Mouse (Mus musculus) R1 (cell line): ENCODE results near the gene Gm42906.
A peak's percentile ranks its signal among the peaks of the same experiment; 100 is the strongest.

ENCODE experiments used
- DNase-seq: peaks from one replicate; pipeline ENCODE4 v3.0.0-alpha.2; 2018; ENCODE audit warnings: low read depth, low spot score

The Gm42906 gene

GRCm38 (mm10) chr5:151154030-151154429 lies 273.9 kb downstream of the Gm42906 start:
- no peak for DNase-seq

- peak; percentile 74 for DNase-seq
Observed at GRCm38 (mm10) chr5:151151549-151151948, 276.4 kb downstream of the Gm42906 start.

DNA sequence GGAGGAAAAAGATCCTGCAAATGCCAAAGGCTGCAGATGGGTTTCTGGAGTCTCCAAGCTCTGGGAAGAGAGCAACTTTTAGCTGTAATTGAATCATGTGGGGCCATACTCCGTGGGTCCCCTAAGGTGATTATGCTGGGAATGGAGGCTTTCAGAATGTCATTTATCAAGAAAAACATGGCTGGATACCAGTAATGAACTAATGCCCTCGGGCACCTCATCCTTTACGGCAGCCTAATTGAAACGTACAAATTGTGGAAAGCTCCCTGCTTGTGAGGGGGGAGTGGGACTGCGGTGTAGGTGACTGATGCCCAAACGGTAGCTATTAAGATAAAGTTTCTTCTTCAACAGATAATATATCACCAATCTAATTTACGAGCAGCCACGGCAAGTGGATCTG lies 278.5 kb downstream of the Gm42906 start:
- DNase-seq: no peak

DNA sequence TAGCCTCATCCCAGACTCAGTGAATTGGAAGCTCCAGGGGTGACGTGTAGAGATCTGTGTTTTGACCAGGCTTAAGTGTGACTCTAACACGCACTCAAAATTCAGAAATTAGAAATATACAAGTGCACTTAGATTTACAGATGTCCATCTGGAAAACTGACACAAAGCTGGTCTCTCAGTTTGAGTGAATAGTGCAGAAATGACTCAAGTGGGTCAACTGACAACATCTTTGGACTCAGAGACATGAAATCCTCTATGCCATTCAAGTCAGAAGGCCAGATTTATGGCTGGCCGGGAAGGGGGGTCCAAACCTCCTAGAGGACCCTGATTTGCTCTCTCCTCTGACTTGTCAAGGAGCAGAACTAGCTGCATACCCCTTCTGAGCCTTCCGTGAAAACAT lies 279.9 kb downstream of the Gm42906 start:
- DNase-seq: no peak

DNA sequence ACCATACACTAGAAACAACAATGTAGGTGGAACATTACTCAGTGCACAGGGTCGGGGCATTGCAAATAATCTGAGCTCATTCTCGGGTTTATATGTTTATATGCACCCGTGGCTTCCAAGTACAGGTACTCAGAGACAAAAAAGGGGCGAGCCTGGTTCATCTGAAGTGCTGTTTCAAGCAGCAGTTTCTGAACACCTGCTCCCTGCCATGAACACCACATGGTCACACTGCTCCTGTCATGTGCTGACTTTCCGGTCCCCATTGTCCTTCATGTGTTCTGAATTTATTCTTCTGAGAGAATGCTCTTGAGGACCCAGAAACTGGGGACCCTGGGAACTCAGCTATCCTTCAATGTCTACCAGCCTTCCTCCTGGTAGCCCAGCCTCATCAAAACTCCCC lies 282.2 kb downstream of the Gm42906 start:
- DNase-seq: no peak

DNA sequence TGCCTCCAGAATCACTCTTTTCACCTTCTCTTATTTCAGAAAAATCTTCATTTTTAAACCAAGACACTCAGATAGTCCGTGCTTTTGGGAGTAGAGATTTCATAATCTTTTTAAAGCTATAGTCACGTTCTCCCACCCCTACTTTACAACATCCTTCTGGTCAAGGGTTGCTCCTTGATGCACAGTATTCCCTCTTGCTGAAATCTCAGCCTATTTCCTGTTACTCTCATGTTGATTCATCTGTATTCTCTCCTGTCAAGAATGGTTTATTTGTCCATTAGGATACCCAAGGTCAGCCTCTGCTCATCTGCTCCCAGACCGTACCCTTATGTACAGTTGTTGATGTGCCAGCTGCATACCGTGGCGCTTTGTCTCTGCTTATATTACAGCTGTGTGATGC lies 284.0 kb downstream of the Gm42906 start:
- no peak for DNase-seq

GRCm38 (mm10) chr5:151142671-151143601 lies 285.0 kb downstream of the Gm42906 start:
- no peak for DNase-seq

DNA sequence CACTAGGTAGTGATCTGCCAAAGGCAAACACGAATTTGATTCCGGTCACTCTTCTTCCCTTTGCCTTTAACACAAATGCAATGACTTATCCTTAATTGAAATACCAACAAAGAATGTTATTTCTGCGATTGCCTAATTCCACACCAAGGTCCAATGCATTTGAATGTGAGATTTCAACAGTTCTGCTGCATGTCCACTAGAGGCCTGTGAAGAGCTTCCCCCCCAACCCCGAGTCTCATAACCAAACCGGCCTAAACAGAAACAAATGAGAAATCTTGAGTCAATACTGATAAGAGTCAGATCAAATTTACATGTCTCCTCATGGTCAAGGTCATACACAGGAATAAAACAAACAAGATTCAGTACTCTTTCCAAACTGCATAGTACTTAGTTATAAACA lies 285.7 kb downstream of the Gm42906 start:
- peak; percentile 11 for DNase-seq

DNA sequence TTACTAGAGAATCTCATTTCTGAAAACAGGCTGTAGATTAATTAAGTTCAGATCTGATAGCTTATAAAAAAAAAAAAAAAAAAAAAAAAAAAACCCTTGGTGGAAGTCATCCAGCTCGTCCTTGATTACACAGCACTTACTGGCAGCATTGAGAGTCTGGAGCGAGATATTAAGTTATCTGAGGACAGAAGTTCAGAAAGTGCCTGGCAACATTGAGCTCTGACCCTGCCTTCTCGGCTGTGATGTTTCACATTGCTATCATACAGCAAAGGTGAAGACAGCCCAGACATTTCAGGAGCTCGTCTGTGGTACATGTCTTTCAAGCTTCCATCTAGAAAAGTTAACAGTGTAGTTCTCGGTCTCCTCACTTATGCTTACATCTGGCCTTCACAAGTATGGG lies 290.1 kb downstream of the Gm42906 start:
- DNase-seq: no peak

DNA sequence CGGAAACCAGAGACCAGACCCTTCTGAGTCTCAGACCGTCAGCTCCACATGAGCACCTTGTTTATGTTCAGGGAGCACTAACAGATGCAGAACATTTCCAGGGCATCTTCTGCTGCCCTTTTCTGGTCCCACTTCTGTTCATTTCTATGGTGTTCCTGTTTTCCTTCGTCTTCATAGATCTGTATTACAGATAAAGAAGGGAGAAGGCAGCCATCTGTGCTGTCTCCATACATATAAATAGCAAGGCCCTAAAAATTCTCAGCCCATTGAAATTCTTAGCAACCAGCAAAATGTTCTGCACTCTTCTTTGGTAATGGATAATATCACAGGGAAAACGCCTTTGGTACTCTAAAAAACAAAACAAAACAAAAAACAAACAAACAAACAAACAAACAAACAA lies 290.7 kb downstream of the Gm42906 start:
- DNase-seq: no peak

- no peak for DNase-seq
Observed at GRCm38 (mm10) chr5:151135965-151136364, 292.0 kb downstream of the Gm42906 start.

- DNase-seq: no peak
Observed at GRCm38 (mm10) chr5:151135078-151135826, 292.7 kb downstream of the Gm42906 start.

DNA sequence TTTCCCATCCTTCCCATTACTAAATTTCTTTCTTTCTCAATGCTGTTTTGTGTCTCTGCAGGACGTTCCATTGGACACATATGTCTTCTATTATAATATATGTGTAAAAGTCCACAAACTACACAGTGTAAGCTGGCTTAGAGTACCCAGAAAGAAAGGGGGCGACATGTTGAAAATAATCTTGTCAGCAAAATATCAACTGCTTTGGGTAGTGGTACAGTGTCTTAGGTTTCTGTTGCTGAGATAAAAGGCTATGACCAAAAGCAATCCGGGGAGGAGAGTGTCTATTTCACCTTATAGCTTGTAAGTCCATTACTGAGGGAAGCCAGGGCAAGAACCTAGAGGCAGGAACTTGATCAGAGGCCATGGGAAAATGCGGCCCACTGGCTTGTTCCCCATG lies 293.8 kb downstream of the Gm42906 start:
- DNase-seq: no peak

- no peak for DNase-seq
Observed at GRCm38 (mm10) chr5:151133744-151134143, 294.2 kb downstream of the Gm42906 start.

- no peak for DNase-seq
Observed at GRCm38 (mm10) chr5:151129762-151130161, 298.2 kb downstream of the Gm42906 start.

DNA sequence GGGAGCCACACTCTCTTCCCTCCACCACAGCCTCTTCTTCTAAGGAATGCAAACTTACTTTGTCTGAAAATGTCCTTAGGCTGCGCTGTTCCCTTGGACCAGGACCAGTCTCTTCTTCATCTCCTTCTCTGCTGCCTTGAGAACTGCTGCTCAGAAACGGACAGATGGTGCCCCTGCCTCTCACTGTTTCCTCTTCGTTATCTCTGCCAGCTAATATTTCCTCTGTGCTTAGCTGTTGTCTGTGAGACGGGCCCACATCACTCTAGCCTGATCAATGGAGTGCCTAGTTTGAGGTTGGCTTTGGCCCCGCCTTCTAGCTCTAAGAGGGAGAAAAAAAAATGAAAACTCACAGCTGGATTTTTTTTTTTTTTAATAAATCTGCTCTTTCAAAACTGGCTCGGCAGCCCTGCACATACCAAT lies 300.7 kb downstream of the Gm42906 start:
- no peak for DNase-seq

DNA sequence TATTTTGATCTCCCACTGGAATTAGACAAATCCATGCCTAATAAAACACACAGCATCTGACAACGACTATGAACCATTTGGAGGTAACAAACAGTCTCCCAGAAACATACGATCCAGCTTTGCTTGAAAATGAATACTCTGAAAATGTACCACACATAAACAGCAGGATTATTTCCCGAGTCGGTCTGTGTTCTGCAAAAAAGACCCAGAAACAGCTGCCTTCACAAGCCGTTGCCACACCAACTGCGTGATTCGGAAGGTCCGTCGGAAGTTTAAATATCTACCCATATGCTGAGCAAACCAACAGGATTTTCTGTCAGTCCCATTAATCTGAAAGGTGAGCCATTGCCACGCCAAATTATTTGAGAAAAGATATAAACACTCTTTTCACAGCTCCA lies 301.4 kb downstream of the Gm42906 start:
- no peak for DNase-seq

DNA sequence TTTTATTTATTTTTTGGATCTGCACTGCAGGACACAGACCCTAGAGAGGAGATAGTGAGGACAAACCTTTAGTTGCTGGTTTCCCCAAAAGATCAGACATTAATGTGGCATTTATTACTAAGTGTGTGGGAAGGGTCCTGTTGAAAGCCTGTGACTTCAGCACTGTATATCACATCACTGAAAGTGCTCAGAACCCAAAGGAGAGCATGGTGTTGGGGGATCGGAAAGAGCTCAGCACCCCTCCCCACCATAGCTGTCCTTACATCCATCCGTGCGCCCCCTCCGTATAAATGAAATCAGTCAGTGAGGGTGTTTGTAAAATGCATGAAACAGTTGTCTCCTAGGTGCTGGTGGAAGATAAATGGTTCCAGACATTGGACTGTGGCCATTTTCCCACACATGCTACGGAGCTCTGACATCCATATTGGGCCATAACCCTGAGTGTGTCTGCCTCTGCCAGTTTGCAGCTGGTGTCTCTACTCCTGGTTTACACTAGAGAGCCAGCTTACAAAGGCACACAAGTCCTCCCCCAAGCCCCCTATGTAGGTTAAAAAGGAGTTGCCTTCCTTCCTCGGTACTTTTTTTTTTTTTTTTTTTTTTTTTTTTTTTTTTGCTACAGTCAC lies 301.9 kb downstream of the Gm42906 start:
- no peak for DNase-seq

GRCm38 (mm10) chr5:151117846-151118245 lies 310.1 kb downstream of the Gm42906 start:
- DNase-seq: no peak

DNA sequence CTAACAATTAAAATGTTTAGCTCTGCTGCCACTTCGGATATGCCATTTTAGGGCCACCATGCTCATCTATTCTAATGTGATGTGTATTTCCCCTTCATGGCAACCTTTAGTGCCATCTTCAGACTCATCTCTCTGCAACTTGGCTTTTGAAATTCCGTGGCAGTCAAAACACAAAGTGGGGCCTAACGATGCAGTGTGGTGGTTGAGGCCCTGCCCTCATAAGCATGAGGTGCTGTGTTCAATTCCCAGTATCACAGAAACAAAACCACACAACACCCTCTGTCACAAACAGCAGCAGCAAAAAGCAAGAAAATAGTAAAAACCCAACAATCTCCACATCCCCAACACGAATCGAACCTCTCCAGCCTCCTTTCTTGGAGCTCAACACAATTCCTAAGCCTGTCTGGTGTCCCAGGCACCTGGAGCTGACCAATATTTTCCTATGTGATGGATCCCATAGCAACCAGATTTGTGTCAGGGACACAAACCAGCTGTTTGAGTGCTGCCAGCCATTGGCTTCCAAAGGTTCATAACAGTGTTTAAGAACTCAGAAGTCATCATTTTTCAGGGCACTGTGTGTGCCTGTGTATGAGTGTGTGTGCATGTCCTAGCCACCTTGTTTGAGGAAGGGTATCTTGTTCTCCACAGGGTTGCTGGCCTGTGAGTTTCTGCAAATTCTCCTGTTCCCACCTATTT lies 311.6 kb downstream of the Gm42906 start:
- no peak for DNase-seq

DNA sequence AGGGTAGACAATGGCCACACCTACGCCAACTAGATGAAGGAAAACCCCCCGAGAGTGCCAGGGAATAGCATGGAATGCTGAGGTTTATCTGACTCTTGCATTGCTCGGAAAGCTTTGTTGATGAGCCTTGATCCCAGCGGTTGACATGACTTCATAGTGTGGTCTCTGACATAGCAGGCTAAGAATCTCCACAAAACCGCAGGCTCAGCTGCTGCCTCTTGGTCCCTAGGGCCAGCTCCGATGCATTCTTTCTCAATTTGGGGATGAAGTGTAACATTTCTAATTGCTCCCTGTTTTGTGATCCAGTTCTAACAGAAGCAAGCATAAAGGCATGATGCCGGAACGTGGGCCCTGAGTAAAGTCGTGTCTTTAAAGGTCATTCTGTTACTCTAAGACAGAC lies 315.2 kb downstream of the Gm42906 start:
- no peak for DNase-seq
